Mouse (Mus musculus) kidney, adult 2 months (tissue): ENCODE data around the gene Ptgdr2. TPM values are rescaled to one million over a fixed set of nuclear protein-coding genes. Genes with fewer than 3 reads are reported as not detected.

ENCODE experiments used
- DNase-seq: peaks from one replicate; pipeline ENCODE4 v3.0.0; 2021
- H3K27ac ChIP-seq: fragments of 200-500 bp; 2 replicates; pipeline ENCODE4 v1.5.1; 2012; ENCODE audit warnings: low read depth, low read length, control low read depth, inconsistent platforms; ENCODE audit not compliant: insufficient read depth
- H3K27me3 ChIP-seq: fragments of 200-500 bp; replicated peaks from 2 replicates; pipeline ENCODE4 v1.6.1; 2012; ENCODE audit warnings: mild to moderate bottlenecking, moderate library complexity, low read length, inconsistent platforms; ENCODE audit not compliant: control insufficient read depth, insufficient read depth
- H3K36me3 ChIP-seq: fragments of 200-500 bp; 2 replicates; pipeline ENCODE4 v1.6.1; 2012; ENCODE audit warnings: mild to moderate bottlenecking, moderate library complexity, low read length, inconsistent platforms; ENCODE audit not compliant: control insufficient read depth, insufficient read depth
- H3K4me1 ChIP-seq: fragments of 200-500 bp; 2 replicates; pipeline ENCODE4 v1.6.1; 2011; ENCODE audit warnings: low read length; ENCODE audit not compliant: control insufficient read depth, insufficient read depth
- H3K4me3 ChIP-seq: fragments of 200-500 bp; 2 replicates; pipeline ENCODE4 v1.5.1; 2011; ENCODE audit warnings: mild to moderate bottlenecking, low read depth, low read length, control low read depth; ENCODE audit not compliant: insufficient read depth
- CTCF ChIP-seq: fragments of 200-500 bp; conservative IDR thresholded peaks from 2 replicates; pipeline ENCODE4 v1.5.1; 2011; ENCODE audit warnings: low read depth, mild to moderate bottlenecking, control low read depth, low read length, moderate library complexity, mixed read lengths; ENCODE audit not compliant: insufficient read depth, insufficient read length
- POLR2A ChIP-seq: fragments of 200-500 bp; IDR thresholded peaks from one replicate; pipeline ENCODE4 v1.6.1; 2011; ENCODE audit warnings: low read depth, low read length, control low read depth
- WGBS: fragments of 180-500 bp; shearing (Covaris S2); methylation state at CpG from one replicate; pipeline ENCODE4 v1.1.7; 2018; 5-methylcytosine and 5-hydroxymethylcytosine counted together
- polyA plus RNA-seq: library from polyadenylated mRNA; depleted of rRNA; stranded (reverse); fragments of >200 nt; gene quantifications from 2 replicates; pipeline ENCODE4 v1.2.3, GENCODE M21; 2012; rRNA removed

Ptgdr2 gene
- polyA plus RNA-seq = 0.05 TPM in 1 of 2 replicates, not detected in the other

- Histone ChIP-seq H3K27me3 (no peaks in the 10 kb centered on the region), H3K4me1 (no peaks in the 10 kb centered on the region), H3K4me3 (no peak within 1 kb of the TSS), H3K36me3 (no peaks in the 10 kb centered on the region), H3K27ac (no peak within 1 kb of the TSS)
- no peak for DNase-seq
- 53% methylated on average over 5 of the region's 5 CpGs for WGBS
- TF ChIP-seq POLR2A = no peak
- TF ChIP-seq CTCF = no peak
Measured at GRCm38 (mm10) chr19:10937110-10937563, at the start of gene Ptgdr2. Gene Ptgdr2 (plus strand): TSS chr19:10937160.

- peaks cover 4% of the 10 kb centered on the region; the same call in 1 of the 2 replicates for H3K4me1 ChIP-seq
- 92% methylated on average over 3 of the region's 3 CpGs for WGBS
- no peak for TF ChIP-seq POLR2A
- no peak for TF ChIP-seq CTCF
- H3K4me3 ChIP-seq = no peak overlapping the region
- no peaks in the 10 kb centered on the region for H3K36me3 ChIP-seq
- H3K27me3 ChIP-seq = no peaks in the 10 kb centered on the region
- H3K27ac ChIP-seq = no peak overlapping the region
- no peak for DNase-seq
Measured at GRCm38 (mm10) chr19:10892201-10892600, 44.8 kb upstream of the Ptgdr2 start.

GRCm38 (mm10) chr19:10895016-10895528 is 41.9 kb upstream of the Ptgdr2 start, which contains the start of gene Prpf19:
Gene Prpf19 (plus strand): TSS chr19:10895231.
- H3K27ac ChIP-seq = peak within 1 kb of the TSS; percentile 72
- WGBS = under 1% methylated on average over 43 of the region's 43 CpGs
- no peak for TF ChIP-seq CTCF
- TF ChIP-seq POLR2A = peak; percentile 59
- H3K36me3 ChIP-seq = no peaks in the 10 kb centered on the region
- DNase-seq = peak; percentile 99
- peaks cover 4% of the 10 kb centered on the region; the same call in 1 of the 2 replicates for H3K4me1 ChIP-seq
- H3K27me3 ChIP-seq = no peaks in the 10 kb centered on the region
- peak within 1 kb of the TSS; percentile 89 for H3K4me3 ChIP-seq

- Histone ChIP-seq H3K27me3 (no peaks in the 10 kb centered on the region), H3K4me1 (peaks cover 4% of the 10 kb centered on the region; the same call in 1 of the 2 replicates), H3K4me3 (peak overlapping the region; percentile 89), H3K36me3 (no peaks in the 10 kb centered on the region), H3K27ac (peak overlapping the region; percentile 72)
- under 1% methylated on average over 16 of the region's 16 CpGs for WGBS
- no peak for TF ChIP-seq POLR2A
- TF ChIP-seq CTCF = no peak
- DNase-seq = no peak
Measured at GRCm38 (mm10) chr19:10895708-10896107, 41.3 kb upstream of the Ptgdr2 start.

- Histone ChIP-seq H3K4me3 (no peak overlapping the region), H3K36me3 (no peaks in the 10 kb centered on the region), H3K4me1 (peaks cover 4% of the 10 kb centered on the region; the same call in 1 of the 2 replicates), H3K27ac (no peak overlapping the region), H3K27me3 (no peaks in the 10 kb centered on the region)
- WGBS = 52% methylated on average over 7 of the region's 7 CpGs
- TF ChIP-seq CTCF (no peak), POLR2A (no peak)
- DNase-seq = no peak
Measured at GRCm38 (mm10) chr19:10896849-10897248, 40.1 kb upstream of the Ptgdr2 start.

- 71% methylated on average over 8 of the region's 8 CpGs for WGBS
- DNase-seq = no peak
Measured at GRCm38 (mm10) chr19:10897491-10897890, 39.5 kb upstream of the Ptgdr2 start.

GRCm38 (mm10) chr19:10900315-10900714 is 36.6 kb upstream of the Ptgdr2 start:
- TF ChIP-seq CTCF = no peak
- no peak for TF ChIP-seq POLR2A
- DNase-seq = no peak

More at GRCm38 (mm10) chr19:10897491-10897890, 39.5 kb upstream of the Ptgdr2 start:
- Histone ChIP-seq H3K27me3 (no peaks in the 10 kb centered on the region), H3K27ac (no peak overlapping the region), H3K36me3 (peaks cover 3% of the 10 kb centered on the region; the same call in 1 of the 2 replicates), H3K4me3 (no peak overlapping the region), H3K4me1 (peaks cover 4% of the 10 kb centered on the region; the same call in 1 of the 2 replicates)
- TF ChIP-seq POLR2A = no peak
- TF ChIP-seq CTCF = no peak

More at GRCm38 (mm10) chr19:10900315-10900714, 36.6 kb upstream of the Ptgdr2 start:
- no peaks in the 10 kb centered on the region for H3K27me3 ChIP-seq
- no peak overlapping the region for H3K27ac ChIP-seq
- 76% methylated on average over 6 of the region's 6 CpGs for WGBS
- H3K4me3 ChIP-seq = no peak overlapping the region
- H3K36me3 ChIP-seq = peaks cover 4% of the 10 kb centered on the region; the same call in 1 of the 2 replicates
- peaks cover 11% of the 10 kb centered on the region; the same call in 1 of the 2 replicates for H3K4me1 ChIP-seq
